Mouse (Mus musculus) left cerebral cortex, adult 8-10 months (tissue): ENCODE measurements at regions not wholly inside any gene's neighbourhood (a gene's known extent, or its start where the extent isn't known, plus 50 kb on each side); places are given as distances from the start of the nearest gene placed in this dataset.

Source experiments
- DNase-seq, 2 experiments: peaks; one replicate each; pipeline ENCODE4 v3.0.0; 2022; ENCODE audit warnings: low spot score in 2 of 2

- peak; percentile 47 to 78 for DNase-seq
Observed at GRCm38 (mm10) chr10:84172828-84173321, 267.5 kb downstream of the Nuak1 start.

- DNase-seq: no peak
Observed at GRCm38 (mm10) chr10:84183239-84183638, 257.2 kb downstream of the Nuak1 start.

DNA sequence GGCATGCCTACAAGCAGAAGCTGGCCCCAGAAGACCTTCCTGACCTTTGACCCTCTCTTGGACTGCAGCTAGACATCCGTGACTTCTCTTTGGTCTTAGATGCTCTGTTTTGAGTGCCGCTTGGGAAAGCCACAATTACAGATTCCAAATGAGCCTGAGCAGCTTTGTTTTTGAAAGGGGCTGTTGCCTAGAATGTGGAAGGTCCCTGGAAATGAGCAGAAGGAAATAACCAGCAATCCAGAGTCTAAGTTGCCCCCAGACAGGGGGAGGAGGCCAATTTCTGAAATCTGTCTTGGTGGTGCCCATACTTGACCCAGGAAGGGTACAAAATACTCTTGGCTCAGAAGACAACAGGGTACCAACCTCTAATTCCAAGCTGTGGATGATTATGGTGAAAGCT is 253.9 kb downstream of the Nuak1 start:
- DNase-seq: no peak

- DNase-seq: no peak
Observed at GRCm38 (mm10) chr10:84199035-84199434, 241.4 kb downstream of the Nuak1 start.

DNA sequence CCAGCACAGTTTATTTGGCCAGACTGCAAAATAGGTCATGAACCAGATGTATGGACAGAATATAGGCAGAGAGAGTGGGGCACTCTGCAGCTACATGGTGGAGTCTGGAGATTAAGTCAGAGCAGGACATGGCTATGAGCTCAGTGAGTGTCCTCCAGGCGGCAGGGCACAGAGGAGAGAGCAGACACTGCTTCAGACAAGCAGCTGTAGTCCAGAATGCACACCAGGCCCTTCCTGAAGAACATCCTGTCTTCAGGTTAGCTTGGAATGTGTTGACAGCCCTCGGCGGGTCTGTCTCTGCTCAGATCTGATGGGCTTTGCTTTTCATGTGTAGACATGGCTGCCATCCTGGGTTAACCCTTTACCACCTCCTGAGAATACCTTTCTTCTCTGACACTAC is 238.6 kb downstream of the Nuak1 start:
- no peak for DNase-seq

GRCm38 (mm10) chr10:84212096-84212785 is 228.2 kb downstream of the Nuak1 start:
- peak in 1 of 2 experiments; percentile 15 for DNase-seq

- no peak for DNase-seq
Observed at GRCm38 (mm10) chr10:84214812-84215211, 225.6 kb downstream of the Nuak1 start.

GRCm38 (mm10) chr10:84229224-84229921 is 211.0 kb downstream of the Nuak1 start:
- DNase-seq: peak in 1 of 2 experiments; percentile 20

- DNase-seq: peak; percentile 25 to 62
Observed at GRCm38 (mm10) chr10:84230011-84230781, 210.2 kb downstream of the Nuak1 start.

- no peak for DNase-seq
Observed at GRCm38 (mm10) chr10:84235006-84235405, 205.4 kb downstream of the Nuak1 start.

DNA sequence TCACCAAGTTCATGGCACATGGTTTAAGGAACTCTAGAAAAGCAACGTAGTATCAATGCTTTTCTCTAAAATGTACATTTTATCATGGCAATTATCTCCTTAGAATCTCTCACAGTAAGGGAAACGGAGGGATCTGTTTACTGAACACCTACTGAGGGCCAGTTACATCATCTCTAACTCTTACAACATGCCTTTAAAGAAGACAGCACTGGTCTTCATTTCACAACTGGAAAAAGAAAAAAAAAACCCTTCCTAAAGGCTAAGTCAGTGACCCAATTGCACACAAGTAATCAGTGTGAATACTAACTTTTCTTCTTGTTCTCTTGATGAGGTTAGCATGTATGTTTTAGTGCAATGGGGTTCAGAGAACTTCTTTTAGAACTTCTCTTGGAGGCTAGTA is 204.2 kb downstream of the Nuak1 start:
- DNase-seq: no peak

DNA sequence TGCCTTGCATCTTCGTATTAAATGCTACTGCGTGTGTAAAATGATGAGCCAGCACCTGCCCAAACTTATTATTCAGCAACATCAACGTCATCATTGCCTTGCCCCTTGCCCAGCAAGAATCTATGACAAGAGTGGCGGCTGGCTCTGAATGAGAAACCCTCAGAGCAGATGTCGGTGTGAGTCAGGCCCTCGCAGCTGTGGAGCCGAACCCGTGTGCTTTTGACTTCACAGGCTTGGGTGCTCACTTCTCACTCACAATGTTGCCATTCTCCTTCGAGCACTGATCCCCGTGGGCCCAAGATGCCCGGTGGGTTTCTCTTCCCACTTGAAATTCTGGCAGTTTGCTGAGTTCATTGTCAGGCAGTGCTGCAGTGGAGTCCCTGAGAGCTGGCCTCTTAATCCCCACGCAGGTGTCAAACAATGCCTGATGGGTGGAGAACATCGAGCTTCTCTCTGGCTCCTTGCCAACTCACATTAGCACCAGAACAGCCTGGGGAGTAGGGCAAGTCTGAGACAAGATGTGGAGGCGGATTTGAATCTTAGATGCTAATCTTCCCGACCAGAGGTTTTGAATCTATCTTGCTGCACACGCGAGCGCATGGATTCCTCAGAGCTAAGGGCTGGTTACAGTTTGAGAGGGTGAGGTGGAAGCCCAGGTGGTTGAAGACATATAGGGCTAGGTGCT is 202.0 kb downstream of the Nuak1 start:
- peak in 1 of 2 experiments; percentile 43 for DNase-seq

DNA sequence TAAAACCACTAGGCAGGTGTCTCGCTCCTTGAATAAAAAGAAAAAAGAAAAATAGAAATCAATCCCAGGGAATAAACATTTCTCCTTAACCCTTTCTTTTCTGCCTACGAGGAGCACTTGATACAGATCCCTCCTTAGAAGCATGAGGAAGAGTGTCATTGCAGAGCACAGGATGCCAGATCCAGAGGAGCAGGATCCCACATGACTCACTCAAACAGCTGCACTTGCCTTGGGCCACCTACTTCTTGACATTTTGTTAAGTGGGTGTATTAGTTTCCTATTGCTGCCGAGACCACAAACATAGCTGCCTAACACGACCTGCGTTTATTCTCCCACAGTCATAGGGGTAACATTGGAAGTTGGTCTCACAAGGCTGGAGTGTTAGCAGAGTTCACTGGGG is 197.1 kb downstream of the Nuak1 start:
- peak in 1 of 2 experiments; percentile 15 for DNase-seq

DNA sequence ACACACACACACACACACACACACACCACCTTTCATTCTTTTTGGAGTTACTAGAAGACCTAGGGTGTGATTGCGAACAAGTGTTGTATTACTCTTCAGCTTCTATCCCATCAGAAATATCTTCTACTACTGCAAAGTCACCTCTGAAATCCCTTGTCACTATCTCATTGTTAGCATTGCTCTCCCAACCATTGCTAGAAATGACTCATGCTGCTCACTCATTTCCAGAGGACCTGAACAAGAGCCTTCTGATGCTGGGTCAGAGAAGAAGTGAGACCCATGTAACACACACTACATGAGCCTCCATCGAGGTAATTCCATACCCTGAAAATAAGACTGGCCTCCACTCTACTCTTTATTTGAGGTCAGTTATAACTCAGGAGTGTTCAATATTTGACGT is 191.1 kb downstream of the Nuak1 start:
- no peak for DNase-seq

GRCm38 (mm10) chr10:84260931-84261650 is 179.3 kb downstream of the Nuak1 start:
- no peak for DNase-seq

DNA sequence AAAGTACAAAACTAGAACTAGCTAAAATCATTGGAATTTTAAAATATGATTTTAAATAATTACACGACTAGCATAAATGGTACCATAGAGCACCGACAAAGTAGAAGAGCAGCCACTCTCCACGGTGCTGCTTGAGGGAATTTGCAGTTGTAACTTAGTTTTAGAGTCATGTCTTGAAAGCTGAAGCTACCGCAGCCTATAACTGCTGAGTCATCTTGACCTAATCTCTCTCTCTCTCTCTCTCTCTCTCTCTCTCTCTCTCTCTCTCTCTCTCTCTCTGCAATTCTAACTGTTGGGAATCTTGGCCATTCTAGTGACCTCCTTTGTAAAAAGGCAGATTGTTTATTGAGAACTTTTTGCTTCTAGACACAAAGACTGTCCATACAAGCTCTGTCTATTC is 177.5 kb downstream of the Nuak1 start:
- no peak for DNase-seq

DNA sequence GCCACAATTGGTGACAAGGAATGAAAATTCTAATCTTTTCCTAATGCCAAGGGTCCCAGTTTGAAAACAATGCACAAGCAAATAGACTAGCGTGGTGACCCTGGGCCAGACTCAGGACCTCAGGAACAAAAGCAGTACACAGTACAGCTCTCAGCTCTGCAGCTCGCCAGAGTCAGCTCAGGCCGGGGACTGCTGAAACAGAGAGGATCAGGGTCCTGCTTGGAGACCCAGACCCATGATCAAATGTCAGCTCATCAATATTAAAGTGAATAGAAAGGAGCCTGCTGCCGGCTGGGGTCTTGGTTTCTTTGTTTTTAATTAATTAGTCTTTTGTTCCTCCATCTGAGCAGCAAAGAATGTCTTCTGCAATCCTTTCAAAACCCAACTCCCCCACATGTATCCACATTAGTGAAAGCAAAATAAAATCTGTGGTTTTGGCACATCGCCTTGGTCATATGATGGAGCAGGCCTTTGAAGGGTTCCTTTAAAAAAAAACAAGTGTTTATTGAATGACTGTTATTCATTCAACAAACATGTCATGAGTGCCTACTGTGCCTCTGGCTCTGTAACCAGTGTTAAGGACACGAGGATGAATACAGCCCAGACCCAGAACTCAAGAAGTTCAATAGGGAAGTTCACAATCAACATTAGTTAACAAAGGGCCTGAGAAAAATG is 154.4 kb downstream of the Nuak1 start:
- no peak for DNase-seq

- no peak for DNase-seq
Observed at GRCm38 (mm10) chr10:84294422-84294821, 146.0 kb downstream of the Nuak1 start.

DNA sequence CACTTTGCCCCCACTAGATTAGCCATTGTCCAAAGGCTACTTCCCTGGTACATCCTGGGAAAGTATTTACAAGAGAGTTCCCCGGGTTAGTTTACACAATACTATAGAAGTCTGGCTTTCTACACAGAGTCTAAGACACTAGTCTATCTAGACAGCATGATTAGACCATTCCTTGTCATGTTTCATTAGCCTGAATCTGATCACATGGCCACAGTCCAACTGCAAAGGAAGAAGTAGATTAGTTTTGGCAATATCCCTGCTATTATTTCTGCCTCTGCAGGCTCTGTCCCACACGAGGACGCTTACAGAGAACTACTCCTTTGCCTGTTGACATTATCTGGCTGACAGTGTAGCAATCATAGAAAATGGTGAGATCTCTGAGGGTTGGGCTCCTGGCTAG is 144.2 kb downstream of the Nuak1 start:
- DNase-seq: no peak

DNA sequence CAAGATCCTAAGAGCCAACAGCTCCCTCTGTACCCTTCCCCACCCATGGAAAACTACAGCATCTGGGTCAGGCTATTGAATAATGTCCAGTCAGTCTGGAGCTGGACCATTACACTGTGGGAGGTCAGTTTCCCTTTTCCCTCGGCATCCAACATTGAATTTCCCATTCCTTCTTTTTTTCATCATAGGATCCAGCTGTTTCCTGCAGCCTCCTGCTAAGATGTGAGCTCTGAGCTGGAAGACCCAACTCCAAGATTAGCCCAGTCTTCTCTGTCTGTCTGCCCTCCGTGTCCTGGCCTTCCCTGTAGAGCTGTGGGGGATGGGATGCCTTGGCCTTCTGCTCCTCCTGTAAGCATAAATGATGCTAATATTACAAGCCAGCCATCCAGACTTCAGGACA is 138.8 kb downstream of the Nuak1 start:
- DNase-seq: no peak
